Mouse (Mus musculus): Measurements from ENCODE around the gene Rab13. TPM values are rescaled to one million over a fixed set of nuclear protein-coding genes. Genes with fewer than 3 reads are reported as not detected.
"Not testable (repeated sequence)": the region's sequence is repeated elsewhere in the genome, so short reads cannot be mapped to it uniquely, and the experiment has no call there.

Rab13 gene
- polyA plus RNA-seq, 1 experiment from 2014 or later, result 23.1 TPM

DNA sequence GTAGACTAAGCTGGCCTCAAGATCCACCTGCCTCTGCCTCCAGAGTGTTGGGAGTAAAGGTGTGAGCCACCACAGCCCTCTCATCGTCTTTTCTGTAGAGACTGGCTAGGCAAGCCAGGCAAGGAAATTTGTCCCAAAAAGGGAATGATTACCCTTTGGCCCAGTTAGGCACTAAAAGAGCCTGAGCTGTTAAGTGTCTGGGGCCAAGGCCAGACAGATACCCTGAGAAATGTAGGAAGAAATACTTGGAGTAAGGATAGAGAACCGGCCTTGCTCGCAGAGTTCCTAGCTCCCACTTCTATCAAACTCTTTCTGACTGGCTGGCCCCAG lies 34.1 kb downstream of the Rab13 start:
- peak; percentile 11; the same call in 1 of the 2 replicates for TF ChIP-seq CTCF (IDR thresholded peaks at IDR 0.05; ENCODE audit: low read depth)
- Histone ChIP-seq H3K36me3 (ENCODE audit: control insufficient read depth, insufficient read depth) (peaks cover 16% of the 10 kb centered on the region), H3K4me1 (replicated peaks; ENCODE audit: control insufficient read depth, insufficient read depth, low read length) (peaks cover 5% of the 10 kb centered on the region; the same call in 1 of the 2 replicates), H3K9me3 (ENCODE audit: control insufficient read depth) (no peaks in the 10 kb centered on the region), H3K4me3 (ENCODE audit: low read depth, low read length) (peak overlapping the region; percentile 74), H3K4me2 (replicated peaks; ENCODE audit: low read depth) (peak overlapping the region; percentile 84), H3K27ac (ENCODE audit: low read depth, low read length) (peak overlapping the region; percentile 97), H3K9ac (ENCODE audit: low read depth, low read length) (peak overlapping the region; percentile 85), H3K27me3 (replicated peaks; ENCODE audit: control insufficient read depth, insufficient read depth, low read length) (no peaks in the 10 kb centered on the region)
- peak; percentile 17 for ATAC-seq
- 5% methylated on average over 3 of the region's 3 CpGs for WGBS

DNA sequence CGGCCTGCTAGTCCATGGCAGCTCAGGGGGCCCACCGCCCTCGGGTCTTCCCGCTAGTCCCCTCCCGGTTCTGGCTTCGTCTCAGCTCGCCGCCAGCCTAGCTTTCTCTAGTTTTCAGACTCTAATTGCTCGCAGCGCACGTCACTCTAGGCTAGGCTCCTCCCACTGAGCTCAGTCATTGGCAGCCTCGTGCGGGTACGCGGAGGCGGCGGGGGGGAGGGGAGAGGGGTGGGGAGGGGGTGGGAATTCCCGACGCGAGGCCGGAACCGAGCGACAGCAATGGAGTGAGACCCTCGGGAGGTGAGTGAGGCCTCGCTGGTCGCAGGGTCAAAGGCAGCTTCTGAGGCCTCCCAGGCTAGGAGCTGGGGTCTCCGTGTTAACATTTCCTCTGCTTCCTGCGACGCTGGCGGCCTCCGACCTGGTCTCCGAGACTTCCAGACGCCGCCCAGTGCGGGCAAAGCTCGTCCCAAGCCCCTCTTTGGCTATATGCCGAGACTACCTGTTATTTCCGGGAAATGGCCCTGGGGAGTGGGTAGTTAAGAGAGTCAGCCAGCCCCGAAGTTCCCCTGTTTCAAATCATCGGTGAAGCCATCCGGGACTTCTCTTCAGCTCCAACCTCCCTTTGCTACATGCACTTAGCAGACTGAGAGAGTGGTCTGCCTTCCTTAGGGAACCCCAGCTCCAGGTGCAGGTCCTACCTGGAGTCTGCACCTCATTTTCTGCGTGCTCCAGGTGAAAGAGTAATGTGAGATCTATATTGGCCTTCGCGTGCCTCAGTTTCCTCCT lies 34.7 kb downstream of the Rab13 start, which contains the start of gene Slc39a1:
Gene Slc39a1, plus strand, starts transcription at position 213 of the 786 bp plus-strand sequence.
- no peak for TF ChIP-seq CTCF (IDR thresholded peaks at IDR 0.05; ENCODE audit: low read depth)
- Histone ChIP-seq H3K4me3 (ENCODE audit: low read depth, low read length) (peak within 1 kb of the TSS; percentile 74), H3K9ac (ENCODE audit: low read depth, low read length) (peak within 1 kb of the TSS; percentile 85), H3K4me1 (replicated peaks; ENCODE audit: control insufficient read depth, insufficient read depth, low read length) (peaks cover 5% of the 10 kb centered on the region; the same call in 1 of the 2 replicates), H3K4me2 (replicated peaks; ENCODE audit: low read depth) (peak within 1 kb of the TSS; percentile 84), H3K9me3 (ENCODE audit: control insufficient read depth) (no peaks in the 10 kb centered on the region), H3K36me3 (ENCODE audit: control insufficient read depth, insufficient read depth) (peaks cover 16% of the 10 kb centered on the region), H3K27me3 (replicated peaks; ENCODE audit: control insufficient read depth, insufficient read depth, low read length) (no peaks in the 10 kb centered on the region), H3K27ac (ENCODE audit: low read depth, low read length) (peak within 1 kb of the TSS; percentile 97)
- under 1% methylated on average over 42 of the region's 44 CpGs for WGBS
- ATAC-seq, result peak; percentile 86

DNA sequence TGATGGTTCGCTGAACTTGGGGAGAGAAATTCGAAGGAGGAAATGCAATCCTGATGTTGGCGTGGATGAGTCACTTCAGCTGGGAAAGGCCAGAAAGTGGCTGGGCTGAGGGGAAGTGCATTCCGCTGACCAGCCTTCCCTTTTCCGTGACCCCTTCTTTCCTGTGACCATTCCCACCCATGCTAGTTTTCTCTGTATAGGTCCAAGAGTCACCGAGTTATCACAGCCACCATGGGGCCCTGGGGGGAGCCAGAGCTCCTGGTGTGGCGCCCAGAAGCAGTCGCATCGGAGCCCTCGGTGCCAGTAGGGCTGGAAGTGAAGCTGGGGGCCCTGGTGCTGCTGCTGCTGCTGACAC lies 35.2 kb downstream of the Rab13 start:
- peak overlapping the region; percentile 85 for H3K9ac ChIP-seq (ENCODE audit: low read depth, low read length)
- ATAC-seq, result peak; percentile 26

DNA sequence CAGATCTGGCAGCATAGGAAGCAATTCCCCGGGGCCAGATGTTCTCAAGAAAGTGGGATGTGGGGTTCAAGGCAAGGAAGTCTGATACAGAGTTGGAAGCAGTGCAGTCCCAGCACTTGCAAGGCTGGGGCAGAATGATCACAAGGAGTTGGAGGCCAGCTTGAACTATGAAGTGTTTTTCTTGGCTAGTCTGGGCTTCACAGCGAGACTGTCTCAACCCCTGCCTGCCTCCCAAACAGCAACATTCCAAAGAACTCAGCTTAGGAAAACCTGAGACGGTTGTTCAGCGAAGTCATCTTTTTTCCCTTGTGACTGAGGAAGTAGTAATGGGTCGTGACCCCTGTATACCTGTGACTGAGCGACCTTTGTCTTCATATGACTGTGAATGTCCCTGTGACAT lies 37.3 kb downstream of the Rab13 start:
- 74% methylated on average over 6 of the region's 6 CpGs for WGBS
- 0 out of 2 replicates have a peak, but pooled peaks cover 4% of the 10 kb centered on the region for H3K4me1 ChIP-seq (replicated peaks; ENCODE audit: control insufficient read depth, insufficient read depth, low read length)
- no peak for TF ChIP-seq CTCF (IDR thresholded peaks at IDR 0.05; ENCODE audit: low read depth)
- no peak overlapping the region for H3K9ac ChIP-seq (ENCODE audit: low read depth, low read length)
- no peak overlapping the region for H3K4me3 ChIP-seq (ENCODE audit: low read depth, low read length)
- no peak for ATAC-seq
- peaks cover 16% of the 10 kb centered on the region for H3K36me3 ChIP-seq (ENCODE audit: control insufficient read depth, insufficient read depth)
- H3K27me3 ChIP-seq (replicated peaks; ENCODE audit: control insufficient read depth, insufficient read depth, low read length), result no peaks in the 10 kb centered on the region
- 0 out of 2 replicates have a peak overlapping the region, but pooled peaks have one; percentile 11 for H3K27ac ChIP-seq (ENCODE audit: low read depth, low read length)
- no peaks in the 10 kb centered on the region for H3K9me3 ChIP-seq (ENCODE audit: control insufficient read depth)
- H3K4me2 ChIP-seq (replicated peaks; ENCODE audit: low read depth), result 0 out of 2 replicates have a peak overlapping the region, but pooled peaks have one; percentile 6

More for the DNA sequence above, 35.2 kb downstream of the Rab13 start:
- Histone ChIP-seq H3K4me1 (replicated peaks; ENCODE audit: control insufficient read depth, insufficient read depth, low read length) (peaks cover 1% of the 10 kb centered on the region; the same call in 1 of the 2 replicates), H3K36me3 (ENCODE audit: control insufficient read depth, insufficient read depth) (peaks cover 16% of the 10 kb centered on the region), H3K9me3 (ENCODE audit: control insufficient read depth) (no peaks in the 10 kb centered on the region), H3K4me3 (ENCODE audit: low read depth, low read length) (peak overlapping the region; percentile 74), H3K27me3 (replicated peaks; ENCODE audit: control insufficient read depth, insufficient read depth, low read length) (no peaks in the 10 kb centered on the region), H3K27ac (ENCODE audit: low read depth, low read length) (peak overlapping the region; percentile 97), H3K4me2 (replicated peaks; ENCODE audit: low read depth) (peak overlapping the region; percentile 84)
- WGBS, result 0% methylated on average over 10 of the region's 10 CpGs
- TF ChIP-seq CTCF (IDR thresholded peaks at IDR 0.05; ENCODE audit: low read depth), result peak; percentile 29; the same call in 1 of the 2 replicates

DNA sequence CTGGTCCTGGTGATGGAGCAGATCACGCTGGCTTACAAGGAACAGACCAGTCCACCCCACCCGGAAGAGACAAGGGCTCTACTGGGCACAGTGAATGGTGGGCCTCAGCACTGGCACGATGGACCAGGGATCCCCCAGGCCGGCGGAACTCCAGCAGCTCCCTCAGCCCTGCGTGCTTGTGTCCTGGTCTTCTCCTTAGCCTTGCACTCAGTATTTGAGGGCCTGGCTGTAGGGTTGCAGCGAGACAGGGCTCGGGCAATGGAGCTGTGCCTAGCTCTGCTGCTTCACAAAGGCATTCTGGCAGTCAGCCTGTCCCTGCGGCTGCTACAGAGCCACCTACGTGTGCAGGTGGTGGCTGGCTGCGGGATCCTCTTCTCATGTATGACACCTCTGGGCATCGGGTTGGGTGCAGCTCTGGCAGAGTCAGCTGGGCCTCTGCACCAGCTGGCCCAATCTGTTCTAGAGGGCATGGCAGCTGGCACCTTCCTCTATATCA lies 38.3 kb downstream of the Rab13 start:
- not testable (repeated sequence) for H3K27me3 ChIP-seq (replicated peaks; ENCODE audit: control insufficient read depth, insufficient read depth, low read length); ATAC-seq; H3K27ac ChIP-seq (ENCODE audit: low read depth, low read length); H3K4me3 ChIP-seq (ENCODE audit: low read depth, low read length); H3K9ac ChIP-seq (ENCODE audit: low read depth, low read length); H3K9me3 ChIP-seq (ENCODE audit: control insufficient read depth); H3K4me2 ChIP-seq (replicated peaks; ENCODE audit: low read depth); H3K4me1 ChIP-seq (replicated peaks; ENCODE audit: control insufficient read depth, insufficient read depth, low read length)
- 95% methylated on average over 9 of the region's 12 CpGs for WGBS
- peaks cover 17% of the 10 kb centered on the region for H3K36me3 ChIP-seq (ENCODE audit: control insufficient read depth, insufficient read depth)

DNA sequence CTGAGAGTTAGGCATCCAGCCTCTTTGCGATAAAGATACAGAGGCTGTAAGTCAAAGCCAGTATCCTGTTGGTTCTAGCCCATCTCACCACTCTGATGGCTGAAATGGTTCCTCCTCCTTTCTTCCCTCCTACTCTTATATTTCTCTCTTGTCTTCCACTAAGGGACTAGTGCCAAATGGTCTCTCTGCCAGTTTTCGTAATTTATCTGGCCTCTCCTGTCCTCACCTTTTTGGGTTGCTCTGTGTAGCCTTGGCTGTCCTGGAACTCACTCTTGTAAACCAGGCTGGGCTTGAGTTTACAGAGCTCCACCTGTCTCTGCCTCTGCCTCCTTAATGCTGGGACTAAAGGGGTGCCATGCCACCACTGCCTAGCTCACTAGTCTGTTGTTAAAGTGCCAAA lies 39.2 kb downstream of the Rab13 start:
- H3K9ac ChIP-seq (ENCODE audit: low read depth, low read length); H3K4me2 ChIP-seq (replicated peaks; ENCODE audit: low read depth); H3K4me1 ChIP-seq (replicated peaks; ENCODE audit: control insufficient read depth, insufficient read depth, low read length); H3K27me3 ChIP-seq (replicated peaks; ENCODE audit: control insufficient read depth, insufficient read depth, low read length); H3K27ac ChIP-seq (ENCODE audit: low read depth, low read length); ATAC-seq; H3K4me3 ChIP-seq (ENCODE audit: low read depth, low read length); H3K9me3 ChIP-seq (ENCODE audit: control insufficient read depth): not testable (repeated sequence)
- 91% methylated on average over 2 of the region's 2 CpGs for WGBS
- H3K36me3 ChIP-seq (ENCODE audit: control insufficient read depth, insufficient read depth), result peaks cover 21% of the 10 kb centered on the region

DNA sequence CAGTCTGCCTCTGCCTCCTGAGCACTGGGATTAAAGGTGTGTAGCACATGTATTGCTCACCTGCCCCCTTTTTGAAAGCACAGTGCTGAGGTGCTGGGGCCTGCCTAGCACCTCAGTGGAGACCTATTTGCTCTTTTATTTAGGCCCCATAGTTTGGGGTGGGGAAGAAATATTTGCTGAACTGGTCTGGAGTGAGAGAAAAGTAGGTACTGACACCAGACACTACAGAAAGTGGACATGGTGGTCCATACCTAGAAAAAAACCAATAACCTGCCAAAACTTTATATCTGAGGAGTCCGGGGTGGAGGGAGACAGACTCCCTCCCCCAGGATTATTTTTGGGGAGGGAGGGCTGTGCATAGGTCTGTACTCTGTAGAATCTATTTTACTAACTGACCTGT lies 39.7 kb downstream of the Rab13 start:
- ATAC-seq; H3K4me1 ChIP-seq (replicated peaks; ENCODE audit: control insufficient read depth, insufficient read depth, low read length); H3K4me3 ChIP-seq (ENCODE audit: low read depth, low read length); H3K27me3 ChIP-seq (replicated peaks; ENCODE audit: control insufficient read depth, insufficient read depth, low read length); H3K27ac ChIP-seq (ENCODE audit: low read depth, low read length); H3K9ac ChIP-seq (ENCODE audit: low read depth, low read length); H3K9me3 ChIP-seq (ENCODE audit: control insufficient read depth); H3K4me2 ChIP-seq (replicated peaks; ENCODE audit: low read depth): not testable (repeated sequence)
- 72% methylated on average over 1 of the region's 1 CpGs for WGBS
- peaks cover 24% of the 10 kb centered on the region for H3K36me3 ChIP-seq (ENCODE audit: control insufficient read depth, insufficient read depth)
